Mouse (Mus musculus) liver, postnatal 0 days (tissue): ENCODE data around the gene Cntd1. TPM values are rescaled to one million over a fixed set of nuclear protein-coding genes. Genes with fewer than 3 reads are reported as not detected.
A peak's percentile ranks its signal among the peaks of the same experiment; 100 is the strongest.

Experiments used
- ATAC-seq: fragments of 200-750 bp; cut with Nextera tagmentation; 2 replicates; pipeline ENCODE4 v1.8.0; 2017; ENCODE audit warnings: mild to moderate bottlenecking, moderate library complexity
- DNase-seq: peaks from one replicate; pipeline ENCODE4 v3.0.0-alpha.2; 2016
- H3K27ac ChIP-seq: fragments of 300-500 bp; sonication (generic); 2 replicates; pipeline ENCODE4 v1.5.1; 2014; ENCODE audit warnings: antibody characterized with exemption, moderate library complexity, mild to moderate bottlenecking, low read depth
- H3K27me3 ChIP-seq: fragments of 300-500 bp; sonication (generic); 2 replicates; pipeline ENCODE4 v1.6.1; 2014; ENCODE audit warnings: low read length, control low read depth, mixed read lengths; ENCODE audit not compliant: insufficient read depth
- H3K36me3 ChIP-seq: fragments of 300-500 bp; sonication (generic); replicated peaks from 2 replicates; pipeline ENCODE4 v1.6.1; 2014; ENCODE audit warnings: mild to moderate bottlenecking, control low read depth, low read length, moderate library complexity, mixed read lengths; ENCODE audit not compliant: insufficient read depth
- H3K4me1 ChIP-seq: fragments of 300-500 bp; sonication (generic); 2 replicates; pipeline ENCODE4 v1.6.1; 2014; ENCODE audit warnings: antibody characterized with exemption, mild to moderate bottlenecking, control low read depth; ENCODE audit not compliant: insufficient read depth
- H3K4me2 ChIP-seq: fragments of 300-500 bp; sonication (generic); 2 replicates; pipeline ENCODE4 v1.6.1; 2014; ENCODE audit warnings: low read depth, mild to moderate bottlenecking, low read length, moderate library complexity, mixed read lengths
- H3K4me3 ChIP-seq: fragments of 300-500 bp; sonication (generic); 2 replicates; pipeline ENCODE4 v1.5.1; 2014; ENCODE audit warnings: low read depth, low read length
- H3K9ac ChIP-seq: fragments of 300-500 bp; sonication (generic); replicated peaks from 2 replicates; pipeline ENCODE4 v1.6.1; 2014; ENCODE audit warnings: mild to moderate bottlenecking, moderate library complexity
- H3K9me3 ChIP-seq: fragments of 300-500 bp; sonication (generic); 2 replicates; pipeline ENCODE4 v1.6.1; 2016; ENCODE audit warnings: mild to moderate bottlenecking, control low read depth, low read length, mixed read lengths
- CTCF ChIP-seq: sonication (generic); IDR thresholded peaks from 2 replicates; pipeline ENCODE4 v1.5.1; 2016; ENCODE audit warnings: antibody characterized with exemption, low read depth
- EP300 ChIP-seq: IDR thresholded peaks from 2 replicates; pipeline ENCODE4 v1.6.1; 2016; ENCODE audit warnings: antibody characterized with exemption, low read depth, mild to moderate bottlenecking
- WGBS: fragments of 180-500 bp; shearing (Covaris S2); extraction: QIAGEN DNeasy Blood & Tissue Kit; methylation state at CpG from one replicate; pipeline ENCODE4 v1.1.7; 2014; ENCODE audit not compliant: insufficient replicate concordance; 5-methylcytosine and 5-hydroxymethylcytosine counted together
- polyA plus RNA-seq: library from polyadenylated mRNA; unstranded; fragments of >200 nt; fragmentation: Nextera tagmentation; extraction: Ambion mirVana; gene quantifications from 2 replicates; pipeline ENCODE4 v1.2.1, GENCODE M21; 2015

Gene Cntd1
- 0.19 and 0.29 TPM in 2 replicates for polyA plus RNA-seq

GRCm38 (mm10) chr11:101278223-101279192 is at the start of gene Cntd1, which contains the start of gene Coa3:
TSS of gene Cntd1 (plus strand) at chr11:101279012.
TSS of gene Coa3 (minus strand) at chr11:101279114.
- Histone ChIP-seq H3K4me1 (peaks cover 27% of the 10 kb centered on the region), H3K4me3 (peak within 1 kb of the TSS; percentile 85), H3K9me3 (no peaks in the 10 kb centered on the region), H3K27me3 (no peaks in the 10 kb centered on the region), H3K27ac (peak within 1 kb of the TSS; percentile 80), H3K9ac (peak within 1 kb of the TSS; percentile 77), H3K4me2 (peak within 1 kb of the TSS; percentile 83), H3K36me3 (no peaks in the 10 kb centered on the region; the same call in 1 of the 2 replicates)
- ATAC-seq (peak; percentile 92), DNase-seq (peak; percentile 85)
- WGBS = 4% methylated on average over 45 of the region's 45 CpGs
- TF ChIP-seq CTCF = peak; percentile 5; the same call in 1 of the 2 replicates
- TF ChIP-seq EP300 = no peak

GRCm38 (mm10) chr11:101229361-101229900 is 49.4 kb upstream of the Cntd1 start:
- no peak for ATAC-seq
- Histone ChIP-seq H3K4me2 (no peak overlapping the region), H3K9ac (no peak overlapping the region), H3K27me3 (0 out of 2 replicates have a peak, but pooled peaks cover 4% of the 10 kb centered on the region), H3K27ac (no peak overlapping the region), H3K4me1 (peaks cover 18% of the 10 kb centered on the region), H3K9me3 (no peaks in the 10 kb centered on the region), H3K4me3 (no peak overlapping the region), H3K36me3 (no peaks in the 10 kb centered on the region)
- no peak for DNase-seq
- WGBS = 33% methylated on average over 8 of the region's 8 CpGs
- no peak for TF ChIP-seq CTCF
- no peak for TF ChIP-seq EP300

GRCm38 (mm10) chr11:101230061-101230511 is 48.7 kb upstream of the Cntd1 start:
- DNase-seq = no peak
- 45% methylated on average over 2 of the region's 2 CpGs for WGBS
- no peak overlapping the region for H3K4me2 ChIP-seq
- no peak overlapping the region for H3K9ac ChIP-seq
- TF ChIP-seq CTCF = no peak
- TF ChIP-seq EP300 = no peak
- H3K36me3 ChIP-seq = no peaks in the 10 kb centered on the region
- H3K27me3 ChIP-seq = 0 out of 2 replicates have a peak, but pooled peaks cover 4% of the 10 kb centered on the region
- 0 out of 2 replicates have a peak overlapping the region, but pooled peaks have one; percentile 51 for H3K27ac ChIP-seq
- H3K4me1 ChIP-seq = peaks cover 12% of the 10 kb centered on the region
- no peak overlapping the region for H3K4me3 ChIP-seq
- no peak for ATAC-seq
- H3K9me3 ChIP-seq = no peaks in the 10 kb centered on the region

- 0 out of 2 replicates have a peak, but pooled peaks cover 4% of the 10 kb centered on the region for H3K27me3 ChIP-seq
These were observed 48.3 kb upstream of the Cntd1 start for GRCm38 (mm10) chr11:101230526-101230925.

GRCm38 (mm10) chr11:101230991-101231871 is 47.6 kb upstream of the Cntd1 start:
- DNase-seq = peak; percentile 26

More at GRCm38 (mm10) chr11:101230526-101230925, 48.3 kb upstream of the Cntd1 start:
- no peak for DNase-seq
- Histone ChIP-seq H3K36me3 (no peaks in the 10 kb centered on the region), H3K9me3 (no peaks in the 10 kb centered on the region), H3K4me1 (peaks cover 12% of the 10 kb centered on the region), H3K9ac (no peak overlapping the region), H3K4me3 (no peak overlapping the region), H3K27ac (peak overlapping the region; percentile 51; the same call in 1 of the 2 replicates), H3K4me2 (peak overlapping the region; percentile 61; the same call in 1 of the 2 replicates)
- WGBS = 37% methylated on average over 5 of the region's 5 CpGs
- TF ChIP-seq CTCF (no peak), EP300 (no peak)
- no peak for ATAC-seq

More at GRCm38 (mm10) chr11:101230991-101231871, 47.6 kb upstream of the Cntd1 start:
- Histone ChIP-seq H3K9me3 (no peaks in the 10 kb centered on the region), H3K27me3 (0 out of 2 replicates have a peak, but pooled peaks cover 4% of the 10 kb centered on the region), H3K4me2 (peak overlapping the region; percentile 61), H3K4me1 (peaks cover 12% of the 10 kb centered on the region), H3K36me3 (no peaks in the 10 kb centered on the region), H3K27ac (peak overlapping the region; percentile 80), H3K9ac (no peak overlapping the region; the same call in 1 of the 2 replicates), H3K4me3 (peak overlapping the region; percentile 17; the same call in 1 of the 2 replicates)
- ATAC-seq = peak; percentile 44; the same call in 1 of the 2 replicates
- no peak for TF ChIP-seq CTCF
- no peak for TF ChIP-seq EP300
- WGBS = 4% methylated on average over 18 of the region's 18 CpGs
